Mouse (Mus musculus) stomach, embryonic 16.5 days (tissue): Measurements from ENCODE around the gene Artn. TPM values are rescaled to one million over a fixed set of nuclear protein-coding genes. Genes with fewer than 3 reads are reported as not detected.

Experiments used
- ATAC-seq: fragments of 200-750 bp; cut with Nextera tagmentation; 2 replicates; pipeline ENCODE4 v1.8.0; 2017; ENCODE audit warnings: moderate number of reproducible peaks, moderate TSS enrichment; ENCODE audit not compliant: insufficient read depth, low FRiP score
- H3K27ac ChIP-seq: fragments of 300-500 bp; sonication (generic); 2 replicates; pipeline ENCODE4 v1.5.1; 2014; ENCODE audit warnings: low read length
- H3K27me3 ChIP-seq: fragments of 300-500 bp; sonication (generic); 2 replicates; pipeline ENCODE4 v1.6.1; 2014; ENCODE audit warnings: low read length, control low read depth, mixed read lengths; ENCODE audit not compliant: control insufficient read depth, insufficient read depth
- H3K36me3 ChIP-seq: fragments of 300-500 bp; sonication (generic); 2 replicates; pipeline ENCODE4 v1.6.1; 2014; ENCODE audit warnings: low read length; ENCODE audit not compliant: control insufficient read depth, insufficient read depth
- H3K4me1 ChIP-seq: fragments of 300-500 bp; sonication (generic); 2 replicates; pipeline ENCODE4 v1.6.1; 2014; ENCODE audit warnings: low read length, control low read depth, mixed read lengths; ENCODE audit not compliant: control insufficient read depth, insufficient read depth
- H3K4me2 ChIP-seq: fragments of 300-500 bp; sonication (generic); 2 replicates; pipeline ENCODE4 v1.6.1; 2014; ENCODE audit warnings: low read depth, low read length, mixed read lengths
- H3K4me3 ChIP-seq: fragments of 300-500 bp; sonication (generic); replicated peaks from 2 replicates; pipeline ENCODE4 v1.5.1; 2014; ENCODE audit warnings: mild to moderate bottlenecking, low read length
- H3K9ac ChIP-seq: fragments of 300-500 bp; sonication (generic); 2 replicates; pipeline ENCODE4 v1.6.1; 2014; ENCODE audit warnings: low read length
- H3K9me3 ChIP-seq: fragments of 300-500 bp; sonication (generic); replicated peaks from 2 replicates; pipeline ENCODE4 v1.6.1; 2016; ENCODE audit warnings: low read length, control low read depth; ENCODE audit not compliant: control insufficient read depth
- WGBS: fragments of 180-500 bp; shearing (Covaris S2); extraction: QIAGEN DNeasy Blood & Tissue Kit; methylation state at CpG from one replicate; pipeline ENCODE4 v1.1.7; 2014; 5-methylcytosine and 5-hydroxymethylcytosine counted together
- polyA plus RNA-seq: library from polyadenylated mRNA; unstranded; fragments of >200 nt; fragmentation: Nextera tagmentation; extraction: Ambion mirVana; gene quantifications from 2 replicates; pipeline ENCODE4 v1.2.1, GENCODE M21; 2015

The Artn gene
- polyA plus RNA-seq, 1 experiment from 2014 or later = 5.3 TPM

- no peak overlapping the region for H3K9ac ChIP-seq
- no peak overlapping the region for H3K4me2 ChIP-seq
- 0 out of 2 replicates have a peak, but pooled peaks cover 8% of the 10 kb centered on the region for H3K4me1 ChIP-seq
- H3K9me3 ChIP-seq = no peaks in the 10 kb centered on the region
- H3K27me3 ChIP-seq = no peaks in the 10 kb centered on the region
- 84% methylated on average over 8 of the region's 8 CpGs for WGBS
- no peak overlapping the region for H3K27ac ChIP-seq
- H3K4me3 ChIP-seq = no peak overlapping the region
- ATAC-seq = no peak
- H3K36me3 ChIP-seq = peaks cover 39% of the 10 kb centered on the region
Measured at GRCm38 (mm10) chr4:117904761-117905160, 24.8 kb downstream of the Artn start.

GRCm38 (mm10) chr4:117904094-117904493, 25.5 kb downstream of the Artn start:
- H3K9me3 ChIP-seq = no peaks in the 10 kb centered on the region
- no peak overlapping the region for H3K4me2 ChIP-seq
- H3K27me3 ChIP-seq = no peaks in the 10 kb centered on the region
- no peak for ATAC-seq
- H3K27ac ChIP-seq = no peak overlapping the region
- H3K9ac ChIP-seq = no peak overlapping the region
- peaks cover 39% of the 10 kb centered on the region for H3K36me3 ChIP-seq
- H3K4me3 ChIP-seq = no peak overlapping the region
- 0 out of 2 replicates have a peak, but pooled peaks cover under 1% of the 10 kb centered on the region for H3K4me1 ChIP-seq
- 85% methylated on average over 10 of the region's 10 CpGs for WGBS

- ATAC-seq = no peak
Measured at GRCm38 (mm10) chr4:117898111-117898510, 31.5 kb downstream of the Artn start.

GRCm38 (mm10) chr4:117896031-117896430, 33.5 kb downstream of the Artn start:
- 93% methylated on average over 6 of the region's 6 CpGs for WGBS
- Histone ChIP-seq H3K4me3 (no peak overlapping the region), H3K9ac (no peak overlapping the region), H3K36me3 (peaks cover 24% of the 10 kb centered on the region; the same call in 1 of the 2 replicates), H3K27me3 (no peaks in the 10 kb centered on the region), H3K9me3 (no peaks in the 10 kb centered on the region), H3K27ac (no peak overlapping the region), H3K4me1 (peaks cover 3% of the 10 kb centered on the region), H3K4me2 (no peak overlapping the region)
- ATAC-seq = no peak

More at GRCm38 (mm10) chr4:117898111-117898510, 31.5 kb downstream of the Artn start:
- no peaks in the 10 kb centered on the region for H3K9me3 ChIP-seq
- H3K4me2 ChIP-seq = no peak overlapping the region
- no peak overlapping the region for H3K9ac ChIP-seq
- H3K36me3 ChIP-seq = peaks cover 33% of the 10 kb centered on the region
- no peak overlapping the region for H3K4me3 ChIP-seq
- no peaks in the 10 kb centered on the region for H3K27me3 ChIP-seq
- no peaks in the 10 kb centered on the region for H3K4me1 ChIP-seq
- H3K27ac ChIP-seq = no peak overlapping the region
- 80% methylated on average over 3 of the region's 3 CpGs for WGBS

GRCm38 (mm10) chr4:117895339-117895738, 34.2 kb downstream of the Artn start:
- no peak for ATAC-seq
- no peaks in the 10 kb centered on the region for H3K27me3 ChIP-seq

GRCm38 (mm10) chr4:117894601-117895000, 35.0 kb downstream of the Artn start:
- H3K36me3 ChIP-seq = peaks cover 14% of the 10 kb centered on the region; the same call in 1 of the 2 replicates
- 80% methylated on average over 8 of the region's 8 CpGs for WGBS
- no peak for ATAC-seq
- no peak overlapping the region for H3K27ac ChIP-seq
- H3K9me3 ChIP-seq = no peaks in the 10 kb centered on the region
- H3K27me3 ChIP-seq = no peaks in the 10 kb centered on the region
- no peak overlapping the region for H3K9ac ChIP-seq
- peaks cover 7% of the 10 kb centered on the region for H3K4me1 ChIP-seq
- no peak overlapping the region for H3K4me3 ChIP-seq
- no peak overlapping the region for H3K4me2 ChIP-seq

More at GRCm38 (mm10) chr4:117895339-117895738, 34.2 kb downstream of the Artn start:
- no peaks in the 10 kb centered on the region for H3K9me3 ChIP-seq
- no peak overlapping the region for H3K4me2 ChIP-seq
- H3K9ac ChIP-seq = no peak overlapping the region
- H3K36me3 ChIP-seq = peaks cover 17% of the 10 kb centered on the region; the same call in 1 of the 2 replicates
- WGBS = 79% methylated on average over 7 of the region's 7 CpGs
- no peak overlapping the region for H3K4me3 ChIP-seq
- no peak overlapping the region for H3K27ac ChIP-seq
- peaks cover 7% of the 10 kb centered on the region for H3K4me1 ChIP-seq

- H3K9me3 ChIP-seq = no peaks in the 10 kb centered on the region
- H3K27ac ChIP-seq = no peak overlapping the region
- peaks cover 7% of the 10 kb centered on the region for H3K4me1 ChIP-seq
- peaks cover 7% of the 10 kb centered on the region; the same call in 1 of the 2 replicates for H3K36me3 ChIP-seq
- no peak for ATAC-seq
- H3K27me3 ChIP-seq = no peaks in the 10 kb centered on the region
- WGBS = 17% methylated on average over 9 of the region's 9 CpGs
- no peak overlapping the region for H3K4me2 ChIP-seq
- H3K9ac ChIP-seq = no peak overlapping the region
- H3K4me3 ChIP-seq = no peak overlapping the region
Measured at GRCm38 (mm10) chr4:117893376-117893775, 36.2 kb downstream of the Artn start.

- WGBS = 0% methylated on average over 21 of the region's 21 CpGs
- peak within 1 kb of the TSS; percentile 87 for H3K4me3 ChIP-seq
- H3K27me3 ChIP-seq = no peaks in the 10 kb centered on the region
- H3K4me1 ChIP-seq = peaks cover 10% of the 10 kb centered on the region
- H3K36me3 ChIP-seq = peaks cover 3% of the 10 kb centered on the region; the same call in 1 of the 2 replicates
- H3K4me2 ChIP-seq = peak within 1 kb of the TSS; percentile 77
- no peak within 1 kb of the TSS for H3K27ac ChIP-seq
- no peaks in the 10 kb centered on the region for H3K9me3 ChIP-seq
- peak within 1 kb of the TSS; percentile 72 for H3K9ac ChIP-seq
- peak; percentile 79 for ATAC-seq
Measured at GRCm38 (mm10) chr4:117891738-117892161, 37.8 kb downstream of the Artn start, which contains the start of gene Dph2. Gene Dph2 (minus strand): TSS chr4:117892032.

- Histone ChIP-seq H3K4me3 (peak overlapping the region; percentile 87; the same call in 1 of the 2 replicates), H3K36me3 (peaks cover 2% of the 10 kb centered on the region; the same call in 1 of the 2 replicates), H3K27ac (no peak overlapping the region), H3K4me2 (peak overlapping the region; percentile 77; the same call in 1 of the 2 replicates), H3K9ac (no peak overlapping the region), H3K27me3 (no peaks in the 10 kb centered on the region), H3K4me1 (peaks cover 17% of the 10 kb centered on the region), H3K9me3 (no peaks in the 10 kb centered on the region)
- no peak for ATAC-seq
- WGBS = 89% methylated on average over 8 of the region's 8 CpGs
Measured at GRCm38 (mm10) chr4:117890750-117891149, 38.8 kb downstream of the Artn start.
